Mouse (Mus musculus) spleen, adult 2 months (tissue): ENCODE results near the gene Sorcs1.

Source experiments
- CTCF ChIP-seq: fragments of 200-500 bp; IDR thresholded peaks from 2 replicates; pipeline ENCODE4 v1.5.1; 2011; ENCODE audit warnings: mild to moderate bottlenecking, inconsistent platforms; ENCODE audit not compliant: insufficient read depth, insufficient read length, insufficient replicate concordance; ENCODE audit errors: extremely low read depth
- POLR2A ChIP-seq: fragments of 200-500 bp; IDR thresholded peaks from 2 replicates; pipeline ENCODE4 v1.6.1; 2011; ENCODE audit warnings: low read depth, low read length, inconsistent platforms

DNA sequence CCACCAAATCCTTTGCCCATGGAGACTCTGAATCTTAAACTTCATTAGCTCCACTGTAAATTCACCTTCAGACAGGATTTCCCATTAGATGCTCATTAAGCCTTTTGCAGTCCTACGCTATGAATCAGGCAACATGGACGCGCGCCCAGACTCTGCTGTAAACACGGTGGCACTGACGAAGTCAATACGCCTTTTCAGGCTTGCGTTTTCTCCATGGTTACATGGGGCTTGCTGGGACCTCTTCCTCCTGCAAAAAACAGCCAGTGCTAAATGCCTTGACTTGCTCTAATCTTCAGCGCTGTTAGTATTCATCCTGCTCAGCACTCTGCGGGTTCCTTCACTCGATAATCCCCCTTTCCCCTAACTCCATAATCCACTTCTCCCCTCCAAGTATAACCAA lies 190.7 kb downstream of the Sorcs1 start:
- no peak for TF ChIP-seq CTCF
- no peak for TF ChIP-seq POLR2A
